Mouse (Mus musculus): ENCODE data around the gene Olfr615. TPM values are rescaled to one million over a fixed set of nuclear protein-coding genes. Genes with fewer than 3 reads are reported as not detected.

Olfr615 gene
- not detected in 2 replicates for polyA plus RNA-seq (2012; rRNA removed)

DNA sequence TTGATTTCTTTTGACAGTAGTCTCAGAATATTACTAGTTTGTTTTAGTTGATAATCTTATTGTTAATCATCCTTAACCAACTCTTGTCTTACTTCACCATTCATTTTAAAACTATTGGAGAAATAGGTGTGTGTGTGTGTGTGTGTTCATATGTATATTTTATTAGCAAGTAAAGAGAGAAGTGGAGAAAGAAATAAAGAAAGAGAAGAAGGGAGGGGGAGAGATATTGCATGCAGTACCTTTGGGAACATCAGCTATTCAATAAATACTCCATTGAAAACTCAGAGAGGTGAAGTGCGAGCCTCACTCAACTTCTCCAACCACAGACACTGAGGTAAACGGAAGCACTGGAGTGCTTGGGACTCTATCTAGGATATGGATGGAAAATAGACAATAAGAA lies at the start of gene Olfr615:
Gene Olfr615, plus strand, starts transcription at position 301 of the 400 bp plus-strand sequence.

DNA sequence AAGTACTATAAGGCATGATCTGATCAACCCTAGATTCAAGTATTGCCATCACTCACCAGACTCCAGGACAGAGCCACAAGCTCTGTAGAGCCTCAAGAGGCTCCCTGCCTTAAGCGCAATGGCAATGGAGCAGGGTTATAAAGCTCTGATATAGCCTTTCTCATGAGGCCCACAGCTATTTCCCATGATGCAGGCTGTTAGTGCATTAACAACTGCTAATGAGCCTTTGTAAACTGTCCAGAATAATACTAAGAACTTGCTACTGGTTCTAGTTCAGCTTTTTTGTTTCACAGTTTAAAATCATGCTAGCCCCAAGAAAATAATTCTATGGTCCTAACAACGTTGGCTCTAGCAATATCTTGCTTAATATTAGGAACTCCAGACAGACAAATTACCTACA lies 43.9 kb upstream of the Olfr615 start, which contains the start of gene Olfr610:
Gene Olfr610, minus strand, starts transcription at position 101 of the 400 bp plus-strand sequence.

DNA sequence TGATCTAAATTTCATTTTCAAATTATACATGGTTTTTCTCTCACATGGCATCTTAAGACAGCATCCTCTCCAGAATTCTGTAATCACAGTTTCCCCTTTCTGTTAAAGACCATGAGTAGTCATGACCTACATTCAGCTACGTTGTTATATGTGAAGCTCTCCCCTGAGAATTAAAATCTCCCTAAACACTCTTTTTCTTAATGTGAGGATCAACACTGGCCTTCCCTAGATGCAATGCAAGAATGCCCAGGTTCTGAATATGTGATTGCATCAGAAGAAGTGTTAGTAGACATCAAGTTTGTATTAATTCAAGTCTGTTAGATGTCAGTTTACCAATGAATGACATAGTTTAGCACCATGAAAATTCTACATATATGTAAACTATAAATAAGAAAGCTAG lies 35.1 kb upstream of the Olfr615 start, which contains the start of gene Olfr611:
Gene Olfr611, minus strand, starts transcription at position 101 of the 400 bp plus-strand sequence.

DNA sequence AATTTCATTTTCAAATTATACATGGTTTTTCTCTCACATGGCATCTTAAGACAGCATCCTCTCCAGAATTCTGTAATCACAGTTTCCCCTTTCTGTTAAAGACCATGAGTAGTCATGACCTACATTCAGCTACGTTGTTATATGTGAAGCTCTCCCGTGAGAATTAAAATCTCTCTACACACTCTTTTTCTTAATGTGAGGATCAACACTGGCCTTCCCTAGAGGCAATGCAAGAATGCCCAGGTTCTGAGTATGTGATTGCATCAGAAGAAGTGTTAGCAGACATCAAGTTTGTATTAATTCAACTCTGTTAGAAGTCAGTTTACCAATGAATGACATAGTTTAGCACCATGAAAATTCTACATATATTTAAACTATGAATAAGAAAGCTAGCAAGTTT lies 13.3 kb upstream of the Olfr615 start, which contains the start of gene Olfr612:
Gene Olfr612, minus strand, starts transcription at position 101 of the 400 bp plus-strand sequence.

DNA sequence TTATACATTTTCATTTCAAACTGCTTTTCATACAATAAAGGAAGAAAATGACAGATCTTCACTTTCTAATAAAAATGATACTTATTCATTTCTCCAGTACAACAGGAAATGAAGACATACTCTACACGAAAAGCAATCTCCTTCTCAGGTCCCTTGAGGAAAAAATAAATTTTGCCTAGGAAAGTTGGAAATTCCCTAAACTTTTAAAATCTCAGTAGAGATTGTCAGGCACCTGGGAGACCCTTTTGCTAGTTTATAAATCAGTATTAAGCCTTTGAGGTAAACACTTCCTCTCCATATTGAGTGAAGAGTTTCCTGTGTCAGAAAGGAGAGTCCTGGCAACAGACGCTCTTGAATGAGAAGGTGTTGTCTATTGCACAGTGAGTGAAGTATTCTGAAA lies 8.1 kb upstream of the Olfr615 start, which contains the start of gene Olfr613:
Gene Olfr613, plus strand, starts transcription at position 301 of the 400 bp plus-strand sequence.

DNA sequence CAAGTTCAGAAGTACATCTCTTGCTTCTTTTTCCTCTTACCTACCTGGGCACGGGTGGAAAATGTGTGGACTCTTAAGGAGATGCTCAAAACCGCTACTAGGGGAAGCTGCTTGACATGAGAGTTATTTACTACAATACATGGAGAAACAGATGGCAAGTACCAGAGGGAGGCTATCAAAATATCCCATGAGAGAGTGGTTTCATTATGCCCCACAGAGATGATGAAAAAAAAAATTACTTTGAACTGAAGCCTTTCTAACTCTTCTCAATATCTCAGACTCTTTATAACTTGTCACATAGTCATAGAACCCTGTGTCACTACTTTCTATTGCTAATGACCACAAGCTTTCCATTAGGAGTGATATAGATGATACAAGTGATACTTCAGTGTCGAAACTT lies 13.2 kb downstream of the Olfr615 start, which contains the start of gene Olfr616:
Gene Olfr616, minus strand, starts transcription at position 101 of the 400 bp plus-strand sequence.

DNA sequence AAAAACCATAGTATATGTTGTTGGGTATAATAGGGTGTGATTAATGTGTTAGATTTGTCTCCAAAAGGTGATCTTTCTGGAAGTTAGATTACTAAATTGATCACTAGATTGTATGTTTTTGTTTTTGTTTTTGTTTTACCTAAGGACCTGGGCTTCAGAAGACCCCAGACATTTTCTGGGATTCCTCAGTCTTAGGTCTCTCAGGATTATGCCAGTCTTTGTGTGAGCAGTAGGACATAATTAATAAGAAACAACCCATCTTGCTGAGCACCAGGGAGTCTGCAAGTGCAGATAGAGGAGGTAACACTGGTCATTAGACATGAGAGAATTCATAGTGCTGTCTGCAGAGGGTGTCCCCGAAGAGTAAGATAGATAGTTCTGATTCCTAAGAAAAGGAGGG lies 16.9 kb downstream of the Olfr615 start, which contains the start of gene Olfr617:
Gene Olfr617, plus strand, starts transcription at position 301 of the 400 bp plus-strand sequence.

DNA sequence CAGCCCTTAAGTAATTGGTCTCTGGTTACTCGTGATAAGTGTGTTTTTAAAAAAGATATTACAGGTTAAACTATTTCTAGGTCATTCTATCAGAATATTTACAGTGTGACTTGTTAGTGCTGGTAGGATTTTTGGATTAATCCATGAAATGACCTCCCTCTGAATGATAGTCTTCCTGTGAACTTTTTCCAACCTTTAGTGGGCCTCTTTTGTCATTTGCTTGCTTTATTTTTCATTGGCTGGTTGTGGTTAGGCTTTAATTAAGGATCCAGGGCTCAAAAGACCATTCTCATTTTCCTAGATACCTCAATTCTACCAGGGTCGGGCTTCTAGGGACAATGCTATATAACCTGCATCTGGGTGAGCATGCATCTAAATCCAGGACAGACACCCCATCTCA lies 33.9 kb downstream of the Olfr615 start, which contains the start of gene Olfr618:
Gene Olfr618, plus strand, starts transcription at position 301 of the 400 bp plus-strand sequence.

DNA sequence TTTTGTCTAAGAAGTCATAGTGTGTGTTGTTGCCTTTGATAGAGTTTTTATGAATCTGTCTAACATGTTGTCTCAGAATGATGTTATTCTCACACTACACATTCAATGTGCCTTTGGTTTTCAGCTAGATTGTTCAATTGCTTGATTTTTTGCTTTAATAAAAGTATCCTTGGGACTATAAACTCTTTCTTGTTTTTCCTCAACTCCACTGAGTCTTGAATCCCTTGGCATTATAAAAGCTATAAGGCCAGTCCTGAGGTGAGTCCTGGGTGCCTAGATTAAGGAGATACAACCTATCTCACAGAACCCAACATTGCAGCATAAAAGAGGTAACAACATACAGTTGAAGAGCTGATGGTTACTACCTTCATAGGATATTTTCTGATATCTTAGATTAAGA lies 44.4 kb downstream of the Olfr615 start, which contains the start of gene Olfr619:
Gene Olfr619, plus strand, starts transcription at position 301 of the 400 bp plus-strand sequence.

DNA sequence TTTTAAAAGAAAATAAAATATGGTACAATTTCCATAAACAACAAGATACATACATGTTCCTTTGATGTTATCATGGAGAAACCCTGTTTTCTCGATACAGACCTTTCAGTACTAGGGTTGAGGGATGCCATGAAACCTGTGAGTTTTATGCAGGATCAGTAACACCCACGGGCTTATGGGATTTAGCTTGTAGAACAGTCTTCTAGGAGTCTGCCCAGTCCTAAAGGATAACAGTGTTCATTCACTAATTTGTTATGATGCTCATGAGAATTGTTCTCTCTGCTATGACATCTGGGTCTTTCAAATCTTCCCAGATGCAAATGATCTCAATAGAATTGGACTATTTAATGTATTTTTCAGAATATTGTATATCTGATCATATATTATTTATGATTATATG lies 56.6 kb downstream of the Olfr615 start, which contains the start of gene Olfr620:
Gene Olfr620, minus strand, starts transcription at position 101 of the 400 bp plus-strand sequence.

Other genes with a start within 250 kb of the Olfr615 start
- not detected in 2 replicates for gene Olfr597, start 239.8 kb upstream of the Olfr615 start, polyA plus RNA-seq (2012; rRNA removed)
- gene Olfr598, start 232.5 kb upstream of the Olfr615 start, polyA plus RNA-seq (2012; rRNA removed), result not detected in 2 replicates
- not detected in 2 replicates for gene Olfr599, start 220.2 kb upstream of the Olfr615 start, polyA plus RNA-seq (2012; rRNA removed)
- not detected in 2 replicates for gene Olfr600, start 206.4 kb upstream of the Olfr615 start, polyA plus RNA-seq (2012; rRNA removed)
- not detected in 2 replicates for gene Olfr601, start 193.4 kb upstream of the Olfr615 start, polyA plus RNA-seq (2012; rRNA removed)
- gene Olfr603, start 169.9 kb upstream of the Olfr615 start, polyA plus RNA-seq (2012; rRNA removed), result not detected in 2 replicates
- gene Usp17lc, start 141.0 kb upstream of the Olfr615 start, polyA plus RNA-seq (2012; rRNA removed), result not detected in 2 replicates
- gene Olfr605, start 110.6 kb upstream of the Olfr615 start, polyA plus RNA-seq (2012; rRNA removed), result not detected in 2 replicates
- gene Olfr606, start 107.0 kb upstream of the Olfr615 start, polyA plus RNA-seq (2012; rRNA removed), result not detected in 2 replicates
- not detected in 2 replicates for gene Olfr607, start 91.9 kb upstream of the Olfr615 start, polyA plus RNA-seq (2012; rRNA removed)
- gene Olfr608, start 86.2 kb upstream of the Olfr615 start, polyA plus RNA-seq (2012; rRNA removed), result not detected in 2 replicates
- gene Olfr609, start 58.0 kb upstream of the Olfr615 start, polyA plus RNA-seq (2012; rRNA removed), result not detected in 2 replicates
- not detected in 2 replicates for gene Olfr610, start 44.0 kb upstream of the Olfr615 start, polyA plus RNA-seq (2012; rRNA removed)
- gene Olfr611, start 35.2 kb upstream of the Olfr615 start, polyA plus RNA-seq (2012; rRNA removed), result not detected in 2 replicates
- gene Olfr612, start 13.4 kb upstream of the Olfr615 start, polyA plus RNA-seq (2012; rRNA removed), result not detected in 2 replicates
- gene Olfr613, start 8.0 kb upstream of the Olfr615 start, polyA plus RNA-seq (2012; rRNA removed), result not detected in 2 replicates
- gene Olfr616, start 13.1 kb downstream of the Olfr615 start, polyA plus RNA-seq (2012; rRNA removed), result not detected in 2 replicates
- gene Olfr617, start 17.0 kb downstream of the Olfr615 start, polyA plus RNA-seq (2012; rRNA removed), result not detected in 2 replicates
- gene Olfr618, start 34.0 kb downstream of the Olfr615 start, polyA plus RNA-seq (2012; rRNA removed), result not detected in 2 replicates
- gene Olfr619, start 44.5 kb downstream of the Olfr615 start, polyA plus RNA-seq (2012; rRNA removed), result not detected in 2 replicates
- not detected in 2 replicates for gene Olfr620, start 56.5 kb downstream of the Olfr615 start, polyA plus RNA-seq (2012; rRNA removed)
- 0.02 TPM in 1 of 2 replicates, not detected in the other for gene Olfr622, start 86.6 kb downstream of the Olfr615 start, polyA plus RNA-seq (2012; rRNA removed)
- gene Olfr623, start 107.6 kb downstream of the Olfr615 start, polyA plus RNA-seq (2012; rRNA removed), result not detected in 2 replicates
- under 0.01 TPM in 2 replicates for gene Olfr624, start 115.1 kb downstream of the Olfr615 start, polyA plus RNA-seq (2012; rRNA removed)
- gene Olfr625-ps1, start 126.6 kb downstream of the Olfr615 start, polyA plus RNA-seq (2012; rRNA removed), result not detected in 2 replicates
- not detected in 2 replicates for gene Olfr243, start 158.6 kb downstream of the Olfr615 start, polyA plus RNA-seq (2012; rRNA removed)
- not detected in 2 replicates for gene Olfr628, start 174.3 kb downstream of the Olfr615 start, polyA plus RNA-seq (2012; rRNA removed)
- 0.06 and 0.08 TPM in 2 replicates for gene Olfr629, start 188.9 kb downstream of the Olfr615 start, polyA plus RNA-seq (2012; rRNA removed)
- gene Olfr630, start 201.3 kb downstream of the Olfr615 start, polyA plus RNA-seq (2012; rRNA removed), result 0.03 TPM in 2 replicates
- 0.01 TPM in 1 of 2 replicates, not detected in the other for gene Olfr69, start 215.5 kb downstream of the Olfr615 start, polyA plus RNA-seq (2012; rRNA removed)
- 0.06 and 0.08 TPM in 2 replicates for gene Olfr68, start 223.6 kb downstream of the Olfr615 start, polyA plus RNA-seq (2012; rRNA removed)
- 0.01 and 0.02 TPM in 2 replicates for gene Olfr67, start 235.7 kb downstream of the Olfr615 start, polyA plus RNA-seq (2012; rRNA removed)

Data from liver, embryonic 14 days (tissue).